Mouse (Mus musculus) thymus, adult 2 months (tissue): ENCODE data around the gene Gm44965.

Experiments used
- CTCF ChIP-seq: fragments of 200-500 bp; IDR thresholded peaks from 2 replicates; pipeline ENCODE4 v1.5.1; 2012; ENCODE audit warnings: mild to moderate bottlenecking, control low read depth, low read length, moderate library complexity, borderline replicate concordance; ENCODE audit not compliant: control insufficient read depth, poor library complexity, insufficient read depth; ENCODE audit errors: extremely low read depth
- POLR2A ChIP-seq: fragments of 200-500 bp; IDR thresholded peaks from 2 replicates; pipeline ENCODE4 v1.6.1; 2012; ENCODE audit warnings: mild to moderate bottlenecking, low read length, control low read depth, moderate library complexity; ENCODE audit not compliant: control insufficient read depth, poor library complexity, insufficient read depth; ENCODE audit errors: extremely low read depth

DNA sequence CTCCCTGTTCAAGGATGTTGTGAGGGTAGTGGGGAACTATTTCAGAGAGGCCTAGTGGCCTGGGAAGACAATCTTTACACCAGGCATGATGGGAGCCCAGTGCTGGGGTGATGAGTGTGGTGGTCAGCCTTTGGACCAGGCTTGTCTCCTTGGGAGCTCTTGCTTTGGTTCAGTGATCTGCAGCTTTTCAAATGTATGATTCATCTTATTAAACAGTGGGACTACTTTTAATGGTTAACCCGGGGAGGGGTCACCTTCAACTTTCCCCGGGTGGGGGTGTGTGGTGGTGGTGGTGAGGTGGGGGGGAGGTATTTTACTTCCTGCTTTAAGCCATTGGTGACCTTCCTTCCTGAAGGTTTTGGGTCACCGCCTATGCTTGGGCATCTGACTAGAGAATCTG lies 34.6 kb downstream of the Gm44965 start:
- TF ChIP-seq POLR2A, result no peak
- TF ChIP-seq CTCF, result no peak
